Comparison of ENCODE assay signal across 9 mouse cellular contexts in genomic region chr16:38622283-38622682, GRCm38 (mm10).
DNase-seq lines count a peak whose midpoint lies in the region; ATAC-seq and TF ChIP-seq lines count a peak whose summit lies in the region.
"Had no signal": no experiment of that assay in that cellular context is flagged by ENCODE, and none has a peak within 500 bp of the region (broad histone marks: within the 10 kb centered on the region; RNA-seq: fewer than 3 reads in every experiment).

No protein-coding gene starts in this region.

- H3K27me3 ChIP-seq in kidney, embryonic 14.5 days (ENCODE audit: control insufficient read depth, insufficient read depth, low read length), result no peaks in the 10 kb centered on the region
- H3K27me3 ChIP-seq: neural tube, embryonic 15.5 days had no signal

- no peak overlapping the region for H3K4me2 ChIP-seq in kidney, embryonic 14.5 days (replicated peaks; ENCODE audit: low read depth, low read length)
- H3K4me2 ChIP-seq: neural tube, embryonic 15.5 days had no signal

- no peaks in the 10 kb centered on the region for H3K4me1 ChIP-seq in kidney, embryonic 14.5 days (ENCODE audit: control insufficient read depth, insufficient read depth, low read length)
- H3K4me1 ChIP-seq in cortical plate, adult 2 months (ENCODE audit: control insufficient read depth, insufficient read depth, low read length), result no peaks in the 10 kb centered on the region
- H3K4me1 ChIP-seq: neural tube, embryonic 15.5 days had no signal

- no peak for TF ChIP-seq POLR2A in cortical plate, adult 2 months (IDR thresholded peaks at IDR 0.05; ENCODE audit: extremely low read depth, insufficient read depth, low read length)

- H3K9ac ChIP-seq in kidney, embryonic 14.5 days (ENCODE audit: low read depth, low read length), result no peak overlapping the region
- H3K9ac ChIP-seq: neural tube, embryonic 15.5 days had no signal

- TF ChIP-seq CTCF in cortical plate, adult 2 months (IDR thresholded peaks at IDR 0.05; ENCODE audit: extremely low read depth, insufficient read depth, low read length), result 0 out of 2 replicates have a peak, but pooled peaks have one; percentile 16

- no peak overlapping the region for H3K4me3 ChIP-seq in kidney, embryonic 14.5 days (ENCODE audit: low read length)
- H3K4me3 ChIP-seq in cortical plate, adult 2 months (ENCODE audit: insufficient read depth, low read length), result no peak overlapping the region
- H3K4me3 ChIP-seq: neural tube, embryonic 15.5 days had no signal

- 0 out of 2 replicates have a peak, but pooled peaks cover 3% of the 10 kb centered on the region for H3K36me3 ChIP-seq in kidney, embryonic 14.5 days (ENCODE audit: control insufficient read depth, insufficient read depth, low read length)
- H3K36me3 ChIP-seq: neural tube, embryonic 15.5 days had no signal

- no peak overlapping the region for H3K27ac ChIP-seq in kidney, embryonic 14.5 days (ENCODE audit: low read depth, low read length)
- no peak overlapping the region for H3K27ac ChIP-seq in cortical plate, adult 2 months (ENCODE audit: insufficient read depth, low read length)
- H3K27ac ChIP-seq: neural tube, embryonic 15.5 days had no signal

- ATAC-seq in kidney, embryonic 14.5 days (ENCODE audit: low FRiP score, low TSS enrichment), result no peak

- DNase-seq in embryo, embryonic 11 days, result peak; percentile 41
- DNase-seq in embryo, embryonic 10 days (ENCODE audit: low spot score), result no peak
- peak; percentile 34 for DNase-seq in kidney, adult 9 months
- peak; percentile 60 for DNase-seq in A20 (ENCODE audit: low read depth, low spot score)
- DNase-seq in adrenal gland, postnatal 36 days, result no peak
- DNase-seq in cerebellum, postnatal 4 days (ENCODE audit: low spot score in 2 of 2), result no peak

- 72% methylated on average over 2 of the region's 2 CpGs for WGBS in kidney, embryonic 14.5 days

- no peaks in the 10 kb centered on the region for H3K9me3 ChIP-seq in kidney, embryonic 14.5 days (ENCODE audit: control insufficient read depth, low read length)
- H3K9me3 ChIP-seq: neural tube, embryonic 15.5 days had no signal

Comparison
In these comparisons a context has a peak if more than half of its experiments do, and no peak if none do; other contexts are left out.
1. DNase-seq: peak in embryo, embryonic 11 days (single experiment), kidney, adult 9 months (single experiment) and A20 (single experiment); none in embryo, embryonic 10 days (single experiment), adrenal gland, postnatal 36 days (0 of 2) and cerebellum, postnatal 4 days (0 of 2).